Mouse (Mus musculus): ENCODE measurements around the gene Gm17490.

Gm17490 gene

DNA sequence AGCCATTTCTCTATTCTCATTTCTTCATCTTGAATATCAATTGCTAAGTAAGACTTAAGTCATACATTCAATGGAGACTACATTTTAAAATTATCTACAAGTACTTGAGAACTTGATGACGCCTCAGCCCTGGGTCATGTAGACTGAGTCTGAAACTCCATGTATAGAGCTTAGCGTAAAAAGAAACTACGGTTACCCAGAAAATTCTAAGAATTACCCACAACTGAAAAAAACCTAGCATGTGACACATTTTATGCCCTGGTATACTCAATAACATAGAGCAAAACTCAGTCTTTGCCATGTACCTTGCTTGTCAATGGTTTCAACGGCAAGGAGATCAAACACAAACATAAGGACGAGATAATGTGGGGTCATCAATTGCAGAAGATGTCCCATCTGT lies at the start of gene Gm17490:
TSS of gene Gm17490 (minus strand) at position 375 of the 400 bp plus-strand sequence.
- DNase-seq (ENCODE audit: low read depth, low spot score) = no peak

GRCm38 (mm10) chr2:11672144-11672543 lies 46.1 kb upstream of the Gm17490 start:
- no peak for DNase-seq (ENCODE audit: low read depth, low spot score)

DNA sequence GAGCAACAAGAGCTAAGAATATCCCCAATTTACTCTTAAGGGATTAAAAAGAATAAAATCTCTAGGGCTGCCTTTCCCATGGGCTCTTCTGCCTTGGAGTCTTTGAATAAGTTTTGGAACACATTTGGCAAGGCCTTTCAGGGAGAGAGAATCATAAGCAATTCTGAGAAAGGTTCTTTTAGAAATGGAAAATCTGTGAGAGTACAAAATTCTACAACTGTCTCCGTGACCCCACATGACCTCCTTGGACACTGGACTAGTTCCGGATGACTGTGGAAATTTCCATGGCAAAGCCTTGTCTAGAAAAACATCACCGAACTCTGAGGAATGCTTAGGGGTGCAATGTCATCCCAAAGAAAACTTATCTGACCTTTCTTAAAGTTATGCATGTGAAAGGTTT lies 39.3 kb upstream of the Gm17490 start:
- no peak for DNase-seq (ENCODE audit: low read depth, low spot score)

GRCm38 (mm10) chr2:11664806-11665205 lies 38.7 kb upstream of the Gm17490 start:
- DNase-seq (ENCODE audit: low read depth, low spot score) = no peak

DNA sequence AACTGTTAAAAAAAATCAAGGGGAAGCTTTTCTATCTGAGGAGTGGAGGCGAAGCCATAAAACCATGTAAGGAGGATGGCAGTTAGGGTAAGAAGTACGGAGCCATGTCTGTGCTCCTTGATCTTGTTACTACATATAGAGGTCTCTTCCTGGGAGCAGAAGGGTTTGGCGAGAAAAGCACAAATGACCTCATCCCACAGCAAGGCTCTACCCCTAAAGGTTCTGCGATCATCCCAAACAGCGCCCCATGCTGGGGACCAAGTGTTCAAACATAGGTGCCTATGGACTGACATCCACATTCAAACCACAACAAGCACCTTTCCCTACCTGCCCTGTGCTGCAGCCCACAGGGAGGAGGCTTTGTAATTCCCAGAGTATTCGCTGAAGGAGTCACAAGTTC lies 38.3 kb upstream of the Gm17490 start:
- DNase-seq (ENCODE audit: low read depth, low spot score) = no peak

GRCm38 (mm10) chr2:11663961-11664360 lies 37.9 kb upstream of the Gm17490 start:
- DNase-seq (ENCODE audit: low read depth, low spot score) = peak; percentile 61

DNA sequence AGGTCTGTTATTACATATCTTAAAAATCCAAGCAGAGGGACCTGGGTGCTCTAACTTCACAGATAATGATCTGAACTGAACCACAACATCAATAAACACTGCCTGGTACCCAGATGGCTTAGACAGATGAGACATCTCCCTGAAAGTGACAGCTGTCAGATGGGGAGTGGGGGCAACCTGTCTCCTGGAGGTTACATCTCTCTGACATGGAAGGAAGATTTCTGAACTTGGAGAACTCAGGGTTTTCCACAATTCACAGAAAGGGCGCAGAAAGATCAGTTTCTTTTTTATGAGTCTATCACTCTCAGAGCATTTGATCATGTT lies 36.8 kb upstream of the Gm17490 start:
- no peak for DNase-seq (ENCODE audit: low read depth, low spot score)

GRCm38 (mm10) chr2:11662143-11662906 lies 36.3 kb upstream of the Gm17490 start:
- DNase-seq (ENCODE audit: low read depth, low spot score) = no peak

GRCm38 (mm10) chr2:11659263-11659662 lies 33.2 kb upstream of the Gm17490 start:
- no peak for DNase-seq (ENCODE audit: low read depth, low spot score)

DNA sequence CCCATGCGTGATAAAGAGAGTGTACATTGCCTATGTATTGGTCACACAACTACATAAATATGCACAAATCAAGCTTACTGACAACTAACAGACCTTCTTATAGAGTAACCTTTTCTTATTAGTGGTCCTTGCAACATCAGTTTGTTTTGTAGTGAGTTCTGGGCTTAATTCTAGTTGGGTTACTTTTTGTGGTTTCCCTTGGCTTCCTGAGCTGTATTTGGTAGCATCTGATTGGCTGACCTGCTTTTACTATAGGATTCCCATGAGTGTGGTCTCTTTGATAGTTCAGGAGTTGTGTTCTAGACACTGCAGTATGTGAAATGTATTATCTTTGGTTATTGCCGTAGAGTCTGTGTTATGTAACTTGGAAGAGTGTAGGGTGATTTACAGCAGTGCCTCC lies 31.5 kb upstream of the Gm17490 start:
- DNase-seq (ENCODE audit: low read depth, low spot score) = no peak

GRCm38 (mm10) chr2:11654990-11655931 lies 29.2 kb upstream of the Gm17490 start:
- DNase-seq (ENCODE audit: low read depth, low spot score) = no peak

- DNase-seq (ENCODE audit: low read depth, low spot score) = no peak
These were observed 27.7 kb upstream of the Gm17490 start for GRCm38 (mm10) chr2:11653780-11654179.

DNA sequence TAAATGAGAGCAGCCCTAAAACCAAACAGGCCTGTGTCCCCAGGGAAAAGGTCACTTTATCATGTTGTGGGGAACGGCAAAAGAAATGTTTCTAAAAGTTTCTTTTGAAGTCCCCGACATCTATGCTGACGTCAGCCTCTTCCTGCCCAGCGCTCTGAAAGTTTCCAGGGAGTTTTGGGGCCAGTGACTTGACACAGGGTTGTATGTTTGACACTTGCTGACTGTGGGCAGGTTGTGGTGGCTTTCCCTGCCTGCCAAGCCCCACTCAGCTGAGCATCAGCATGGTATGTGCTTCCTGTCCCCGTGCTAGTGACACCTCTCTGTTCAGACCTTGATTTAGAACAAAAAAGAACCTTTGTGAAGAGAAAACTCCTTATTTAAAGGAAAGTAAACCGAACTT lies 27.3 kb upstream of the Gm17490 start:
- DNase-seq (ENCODE audit: low read depth, low spot score) = no peak

DNA sequence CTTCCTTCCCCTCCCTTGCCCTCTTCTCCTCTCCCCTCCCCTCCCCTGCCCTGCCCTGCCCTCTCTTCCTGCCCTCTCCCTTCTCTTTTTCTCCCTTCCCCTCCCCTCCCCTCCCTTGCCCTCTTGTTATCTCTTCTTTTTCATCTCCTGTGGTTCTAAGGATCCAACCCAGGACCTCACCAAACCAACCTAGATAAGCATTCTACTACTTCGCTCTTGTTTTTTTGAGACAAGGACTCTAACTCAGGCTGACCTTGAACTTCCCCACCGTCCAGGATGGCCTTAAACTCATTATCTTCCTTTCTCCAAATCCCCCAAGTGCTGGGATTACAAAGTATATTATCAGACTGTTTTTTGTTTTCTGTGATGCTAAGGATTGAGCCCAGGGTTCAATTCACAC lies 26.7 kb upstream of the Gm17490 start:
- no peak for DNase-seq (ENCODE audit: low read depth, low spot score)

DNA sequence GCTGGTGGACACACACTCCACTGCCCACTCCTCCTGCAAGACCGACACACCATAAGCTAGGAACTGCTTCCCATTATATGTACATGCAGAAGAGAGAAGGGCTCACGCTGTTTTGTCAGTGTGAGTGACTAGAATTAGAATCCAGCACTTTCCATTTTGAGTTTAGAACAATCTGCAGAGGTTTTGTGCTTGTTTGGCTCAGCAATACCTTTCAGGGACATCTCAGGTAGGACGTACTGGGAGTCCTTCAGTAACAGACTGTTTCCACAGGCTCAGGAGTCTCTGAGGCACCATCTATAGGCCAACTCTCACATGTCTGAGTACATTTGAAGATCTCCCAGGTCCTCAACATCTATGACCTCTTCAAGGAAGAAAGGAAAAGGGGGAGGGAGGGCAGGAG lies 26.1 kb upstream of the Gm17490 start:
- DNase-seq (ENCODE audit: low read depth, low spot score) = no peak

DNA sequence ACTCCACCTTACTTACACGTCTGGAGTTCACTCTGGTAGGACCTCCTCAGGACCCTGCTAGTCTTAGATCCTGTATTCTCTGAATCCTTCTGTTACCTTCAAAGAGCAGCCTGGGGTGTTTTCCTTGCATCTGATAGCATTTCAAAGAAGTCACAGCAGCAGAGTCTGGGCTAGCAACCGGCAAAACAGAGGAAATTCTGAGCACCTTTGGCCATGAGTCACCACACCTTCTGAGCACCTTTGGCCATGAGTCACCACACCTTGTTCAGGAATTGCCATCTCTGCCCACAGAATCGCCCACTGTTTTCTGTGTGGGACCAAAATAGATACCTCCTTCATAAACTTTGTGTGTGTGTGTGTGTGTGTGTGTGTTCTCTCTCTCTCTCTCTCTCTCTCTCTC lies 25.4 kb upstream of the Gm17490 start:
- no peak for DNase-seq (ENCODE audit: low read depth, low spot score)

DNA sequence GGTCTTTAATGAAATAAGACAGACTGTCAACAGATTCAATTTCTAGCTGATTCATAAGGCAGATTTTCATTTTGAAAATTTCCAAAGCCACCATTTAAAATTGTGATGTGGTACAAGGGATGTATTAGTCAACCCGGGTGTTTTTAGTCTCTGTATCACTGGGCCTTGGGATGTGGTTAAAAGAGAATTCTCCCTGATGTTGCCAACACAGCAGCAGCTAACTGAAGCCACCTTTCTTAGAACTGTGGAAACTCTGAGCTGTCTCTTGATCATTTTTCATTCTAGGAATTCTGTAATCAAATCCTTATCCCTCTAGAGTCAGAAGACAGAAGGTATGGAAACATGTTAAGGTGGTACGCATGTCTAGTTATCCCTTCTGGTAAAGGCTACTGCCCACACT lies 19.2 kb upstream of the Gm17490 start:
- no peak for DNase-seq (ENCODE audit: low read depth, low spot score)

DNA sequence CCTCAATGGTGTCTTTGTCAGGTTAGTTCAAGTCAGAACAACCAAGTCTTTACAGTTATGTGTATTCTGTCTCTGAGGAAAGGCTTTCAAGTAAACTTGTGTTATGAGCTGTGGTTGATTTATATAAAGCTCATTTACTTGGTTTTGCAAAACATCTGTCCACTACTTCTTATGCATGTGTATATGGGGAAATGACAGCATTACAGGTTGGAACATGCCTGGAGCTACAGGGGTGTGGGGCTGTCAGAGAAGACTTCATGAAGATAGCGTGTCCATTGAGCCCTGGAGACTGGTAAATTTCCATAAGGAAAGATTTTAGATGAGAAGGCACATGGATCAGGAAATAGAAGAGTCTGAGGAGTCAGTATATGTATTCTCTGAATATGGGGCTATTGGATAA lies 18.0 kb upstream of the Gm17490 start:
- no peak for DNase-seq (ENCODE audit: low read depth, low spot score)

DNA sequence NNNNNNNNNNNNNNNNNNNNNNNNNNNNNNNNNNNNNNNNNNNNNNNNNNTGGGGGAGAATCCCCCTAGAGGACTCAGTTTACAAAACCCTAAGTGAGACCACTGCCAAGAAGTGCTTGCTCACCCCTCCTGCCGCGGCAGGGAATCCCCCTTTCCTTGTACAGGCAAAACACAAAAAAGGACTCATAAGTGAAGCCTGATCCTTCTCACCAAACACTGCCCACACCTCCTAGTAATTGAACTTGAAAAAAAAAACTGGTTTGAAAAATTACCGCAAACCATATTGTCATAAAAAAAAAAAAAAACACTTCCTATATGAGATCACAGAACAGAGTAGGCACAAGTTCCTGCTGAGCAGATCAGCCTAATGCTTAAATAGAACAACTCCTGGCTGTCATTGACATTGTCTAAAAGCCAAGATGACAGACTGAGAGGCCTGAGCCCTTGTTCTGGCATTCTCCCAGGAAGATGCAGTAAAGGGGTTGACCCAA lies 16.4 kb upstream of the Gm17490 start, which contains the start of gene Il2ra:
TSS of gene Il2ra (plus strand) at position 357 of the 491 bp plus-strand sequence.
- DNase-seq (ENCODE audit: low read depth, low spot score) = no peak

GRCm38 (mm10) chr2:11637115-11637514 lies 11.1 kb upstream of the Gm17490 start:
- no peak for DNase-seq (ENCODE audit: low read depth, low spot score)

DNA sequence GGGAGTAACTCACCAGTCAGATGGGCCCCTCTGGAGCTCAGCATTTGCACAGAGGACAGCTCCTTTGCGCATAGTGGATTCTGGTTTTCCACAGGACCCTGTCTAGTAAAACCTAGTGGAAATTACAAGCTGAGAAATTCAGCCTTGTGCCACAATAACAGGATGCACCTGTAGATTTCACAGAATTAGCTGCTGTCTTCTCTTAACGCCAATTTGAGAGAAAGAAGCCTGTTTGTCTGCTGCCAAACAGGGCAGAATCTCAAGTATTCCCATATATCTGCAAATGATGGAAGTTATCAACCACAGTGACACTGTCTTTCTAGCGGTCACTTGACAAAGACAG lies 10.0 kb upstream of the Gm17490 start:
- no peak for DNase-seq (ENCODE audit: low read depth, low spot score)

- no peak for DNase-seq (ENCODE audit: low read depth, low spot score)
These were observed 9.5 kb upstream of the Gm17490 start for GRCm38 (mm10) chr2:11635471-11636137.
